Mouse (Mus musculus) cerebellum, adult 9-11 months (tissue): ENCODE results near the gene Npepl1.
A peak's percentile ranks its signal among the peaks of the same experiment; 100 is the strongest.

Experiments used
- DNase-seq: peaks from one replicate; pipeline ENCODE4 v3.0.0; 2022

Npepl1 gene

DNA sequence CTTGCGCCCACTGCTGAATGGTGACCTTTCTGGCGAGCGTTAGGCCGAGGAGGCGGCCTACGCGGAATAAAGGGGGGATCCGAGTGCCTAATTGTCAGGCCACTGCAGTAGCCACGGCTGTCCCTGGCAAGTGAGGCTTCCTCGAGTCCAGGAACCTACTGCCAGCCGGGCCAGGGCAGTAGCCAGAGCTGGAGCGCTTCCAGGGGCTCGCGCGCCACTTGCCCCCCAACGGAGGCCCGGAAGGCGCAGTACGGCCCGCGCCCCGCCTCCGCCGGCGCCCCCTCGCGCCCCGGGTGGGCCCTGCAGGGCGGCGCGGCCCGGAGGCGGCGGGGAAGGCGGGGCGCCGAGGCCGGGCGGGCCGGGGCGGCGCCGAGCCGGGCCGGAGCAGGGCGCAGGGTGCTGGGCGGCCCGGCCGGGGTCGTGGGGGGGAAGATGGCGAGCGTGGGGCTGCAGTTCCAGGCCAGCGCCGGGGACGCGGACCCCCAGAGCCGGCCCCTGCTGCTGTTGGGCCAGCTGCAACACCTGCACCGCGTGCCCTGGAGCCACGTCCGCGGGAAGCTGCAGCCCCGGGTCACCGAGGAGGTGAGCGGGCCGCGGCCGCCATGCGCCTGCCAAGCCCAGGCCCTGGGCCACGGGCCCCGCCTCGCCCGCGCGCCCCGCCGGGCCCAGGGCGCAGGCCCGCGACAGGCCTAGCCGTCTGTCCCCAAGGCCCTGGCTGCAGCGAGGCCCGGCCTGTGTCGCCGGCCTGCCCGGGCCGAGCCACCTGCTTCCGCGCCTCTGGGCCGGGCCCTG lies at the start of gene Npepl1:
Npepl1 (plus strand) TSS at position 359 of the 792 bp plus-strand sequence.
- peak; percentile 79 for DNase-seq

DNA sequence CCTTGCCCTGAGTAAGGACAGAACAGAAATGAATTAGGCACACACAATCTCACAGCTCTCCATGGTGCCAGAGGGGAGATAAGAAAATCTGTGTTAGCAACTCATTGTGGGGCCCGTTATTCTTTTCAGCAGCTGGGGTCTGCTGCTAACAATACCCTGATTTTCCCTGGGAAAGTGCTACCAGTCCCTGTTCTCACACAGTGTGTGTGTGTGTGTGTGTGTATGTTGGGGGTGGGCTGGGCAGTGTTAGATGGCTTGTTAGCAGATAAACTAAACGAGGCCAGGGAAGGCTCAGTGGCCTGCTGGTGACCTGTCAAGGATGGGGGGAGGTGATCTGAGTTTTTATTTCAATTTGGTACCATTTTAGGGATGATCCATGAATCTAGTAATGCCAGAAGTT lies 48.9 kb upstream of the Npepl1 start:
- DNase-seq = no peak

DNA sequence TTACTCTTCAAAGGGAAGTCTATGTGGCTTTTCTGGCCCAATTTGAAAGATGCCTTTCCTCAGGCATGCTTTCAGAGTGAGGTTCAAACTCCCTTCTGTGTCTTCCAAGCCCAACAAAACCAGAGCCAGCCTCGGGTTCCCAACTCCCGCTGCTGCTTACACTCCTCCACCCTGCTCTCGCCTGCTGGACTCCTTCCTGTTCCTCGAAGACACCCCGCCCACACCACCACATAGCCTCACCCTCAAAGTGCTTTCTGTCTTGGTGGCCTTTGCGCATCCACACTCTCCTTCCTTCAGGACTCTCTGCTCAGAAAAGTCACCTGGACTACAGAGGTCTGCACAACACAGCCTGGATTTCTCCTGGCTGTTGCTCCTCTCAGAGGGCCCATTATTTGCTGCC lies 47.1 kb upstream of the Npepl1 start:
- DNase-seq = no peak

DNA sequence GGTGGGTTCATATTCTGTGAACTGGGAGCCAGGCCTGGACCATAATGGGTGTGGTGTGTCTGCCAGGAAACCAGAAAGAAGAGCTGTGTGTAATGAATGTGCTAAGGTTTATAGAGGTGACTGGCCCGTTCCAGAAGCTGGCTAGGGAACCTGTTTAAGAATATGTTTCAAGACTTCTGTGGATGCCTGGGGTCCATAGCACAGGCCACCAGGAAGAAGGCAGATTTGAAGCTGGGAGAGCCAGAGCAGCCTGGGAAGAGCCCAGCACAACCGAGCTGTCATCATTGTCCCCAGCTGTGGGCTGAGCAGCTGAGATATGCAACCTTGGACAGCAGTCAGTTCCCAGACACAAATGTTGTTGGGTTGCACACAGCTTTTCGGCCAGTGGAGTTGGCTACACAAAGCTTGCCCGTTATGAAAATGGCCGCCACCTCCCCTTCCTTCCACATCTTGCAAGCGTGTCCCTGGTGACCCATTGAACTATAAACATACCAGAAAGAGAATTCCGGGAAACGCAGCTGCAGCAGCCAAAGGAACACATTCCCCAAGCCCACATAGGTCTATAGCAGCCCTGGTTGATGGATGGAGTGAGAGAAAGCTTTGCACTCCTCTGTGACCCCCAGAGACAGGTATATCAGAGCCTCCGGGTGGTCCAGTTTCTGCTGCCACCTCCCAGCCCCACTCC lies 46.5 kb upstream of the Npepl1 start:
- DNase-seq = no peak

DNA sequence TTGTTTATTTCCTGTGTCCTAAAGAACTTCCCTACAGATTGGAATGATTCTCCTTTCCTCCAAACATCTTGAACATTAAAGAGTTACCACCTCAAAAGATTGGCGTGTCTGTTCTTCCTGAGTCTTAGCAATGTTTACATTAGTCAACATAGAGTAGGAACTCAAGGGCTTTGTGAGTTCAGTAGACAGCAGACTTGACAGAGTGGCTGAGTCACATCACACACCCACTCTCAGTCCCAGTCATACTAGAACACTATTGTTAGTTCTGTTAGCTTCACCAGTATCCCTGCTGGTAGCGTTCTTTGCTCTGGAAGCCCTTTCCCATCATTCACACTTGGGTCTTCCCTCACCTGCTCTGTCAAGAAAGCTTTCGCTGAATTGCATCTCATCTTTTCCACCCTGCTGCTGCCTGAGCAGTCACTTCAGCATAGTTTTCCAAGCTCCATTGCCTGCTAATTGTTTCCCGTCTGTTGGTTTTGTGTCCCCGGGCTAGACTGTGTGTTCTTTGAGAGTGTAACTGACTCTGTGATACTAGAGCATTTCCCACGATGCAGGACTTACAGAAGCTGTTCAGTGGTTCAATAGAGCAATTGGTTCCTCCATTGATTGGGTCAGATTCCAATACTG lies 42.2 kb upstream of the Npepl1 start:
- no peak for DNase-seq

DNA sequence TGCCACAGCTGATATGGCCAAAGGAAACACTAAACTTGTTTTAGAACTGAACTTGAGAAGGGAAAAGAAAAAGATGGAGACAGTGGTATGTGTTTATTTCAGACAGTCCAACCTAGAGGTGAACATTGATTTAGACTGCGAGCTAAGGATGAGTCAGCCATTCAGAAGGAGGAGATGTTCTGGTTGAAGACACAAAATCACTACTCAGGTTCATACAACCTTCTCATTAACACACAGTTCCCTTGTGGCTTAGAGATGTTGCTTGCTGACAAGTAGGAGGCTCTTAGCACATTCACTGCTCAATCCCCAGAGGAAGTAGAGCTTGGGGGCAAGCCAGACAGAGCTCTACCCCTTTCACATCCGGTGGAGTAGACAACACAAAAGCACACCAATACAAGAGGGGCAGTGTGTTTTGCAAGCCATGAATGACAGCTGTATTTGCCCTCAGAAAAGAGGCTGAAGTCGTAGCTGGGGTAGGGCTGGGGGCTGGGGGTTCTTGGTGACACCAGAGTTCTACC lies 40.6 kb upstream of the Npepl1 start:
- DNase-seq = no peak

DNA sequence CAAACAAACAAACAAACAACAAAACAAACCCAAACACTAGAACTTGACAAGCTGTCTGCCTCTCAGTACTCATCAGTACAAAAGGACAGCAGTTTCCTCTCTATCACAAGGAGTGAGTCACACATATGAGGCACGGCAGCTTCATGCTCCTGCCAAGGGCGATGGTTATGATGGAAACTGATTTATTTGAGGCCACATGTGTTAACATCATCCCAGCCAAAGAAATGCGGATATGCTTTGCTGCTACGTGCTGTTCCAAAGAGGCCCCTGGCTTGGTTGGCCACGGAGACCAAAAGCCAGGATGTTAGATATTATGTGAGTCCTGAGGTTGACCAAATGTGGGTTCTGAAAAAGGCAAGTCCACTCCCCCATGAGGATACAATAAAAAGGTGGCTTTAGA lies 38.7 kb upstream of the Npepl1 start:
- no peak for DNase-seq

DNA sequence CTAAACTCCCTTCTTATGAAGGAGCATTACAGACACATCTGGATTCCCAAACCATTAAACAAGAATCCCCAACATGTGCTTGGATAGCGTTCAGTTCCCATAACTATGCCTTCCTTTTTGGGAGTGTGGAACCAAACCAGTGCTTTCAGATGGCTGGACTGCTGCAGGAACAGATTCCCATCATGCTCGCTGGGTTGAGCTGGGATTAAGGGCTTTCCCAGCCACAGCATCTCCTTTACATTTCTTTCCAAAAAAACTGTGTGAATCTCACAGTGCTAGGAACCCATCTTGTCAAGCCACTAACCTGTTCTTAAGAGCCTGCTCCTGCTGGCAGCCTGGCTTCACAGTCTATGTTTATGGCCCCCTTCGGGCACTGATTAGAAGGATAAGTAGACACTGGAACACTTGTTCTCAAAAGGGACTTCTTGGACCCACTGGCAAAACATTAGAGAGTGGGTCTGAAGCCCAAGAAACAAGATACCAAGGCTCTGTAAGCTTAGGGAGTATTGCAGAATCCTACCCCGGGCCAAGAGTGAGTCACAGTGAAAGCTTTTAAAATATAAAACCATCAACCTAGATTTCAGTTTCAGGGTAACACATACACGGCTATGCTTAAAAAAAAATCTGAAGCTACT lies 36.9 kb upstream of the Npepl1 start:
- no peak for DNase-seq

DNA sequence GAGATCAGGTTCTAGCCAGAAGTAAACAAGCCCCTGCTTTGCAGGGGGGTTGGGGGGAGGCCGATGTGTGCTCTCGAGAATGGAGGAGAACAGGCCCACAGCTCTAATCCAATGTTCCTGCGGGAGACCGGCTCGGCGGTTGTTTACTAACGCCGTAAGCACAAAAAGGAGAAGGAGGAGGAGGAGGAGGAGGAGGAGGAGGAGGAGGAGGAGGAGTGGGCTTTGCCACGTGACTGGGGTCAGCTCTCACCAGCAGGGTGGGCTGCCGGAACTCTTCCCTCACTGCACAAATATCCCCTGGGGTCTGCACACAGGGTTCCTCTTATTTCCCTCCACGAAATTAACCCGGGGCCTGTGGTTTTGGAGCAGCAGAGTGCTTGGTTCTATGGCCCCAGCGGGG lies 35.5 kb upstream of the Npepl1 start:
- DNase-seq = peak; percentile 38

DNA sequence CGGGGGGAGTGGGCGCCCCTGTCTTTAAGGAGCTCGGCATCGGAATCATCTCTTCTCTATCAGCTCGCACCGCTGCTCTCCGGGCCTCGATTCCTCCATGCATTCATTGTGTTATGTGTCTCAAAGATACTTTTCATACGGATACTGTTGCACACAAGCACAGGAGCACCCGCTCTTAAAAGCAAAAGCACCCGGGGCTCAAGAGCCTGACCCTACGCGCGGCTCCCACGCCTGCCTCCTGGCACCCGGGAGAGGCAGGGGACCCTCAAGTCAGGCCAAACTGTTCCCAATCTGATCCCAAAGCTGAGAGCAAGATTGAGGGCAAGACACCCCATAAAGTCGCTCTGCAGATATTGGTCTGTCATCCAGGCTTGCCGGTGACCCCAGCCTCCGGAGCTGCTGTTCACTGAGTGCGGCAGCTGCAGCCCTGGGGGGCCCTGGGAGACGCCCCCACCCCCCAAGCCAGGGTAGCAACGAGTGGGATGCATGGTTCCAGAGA lies 35.0 kb upstream of the Npepl1 start:
- peak; percentile 58 for DNase-seq

DNA sequence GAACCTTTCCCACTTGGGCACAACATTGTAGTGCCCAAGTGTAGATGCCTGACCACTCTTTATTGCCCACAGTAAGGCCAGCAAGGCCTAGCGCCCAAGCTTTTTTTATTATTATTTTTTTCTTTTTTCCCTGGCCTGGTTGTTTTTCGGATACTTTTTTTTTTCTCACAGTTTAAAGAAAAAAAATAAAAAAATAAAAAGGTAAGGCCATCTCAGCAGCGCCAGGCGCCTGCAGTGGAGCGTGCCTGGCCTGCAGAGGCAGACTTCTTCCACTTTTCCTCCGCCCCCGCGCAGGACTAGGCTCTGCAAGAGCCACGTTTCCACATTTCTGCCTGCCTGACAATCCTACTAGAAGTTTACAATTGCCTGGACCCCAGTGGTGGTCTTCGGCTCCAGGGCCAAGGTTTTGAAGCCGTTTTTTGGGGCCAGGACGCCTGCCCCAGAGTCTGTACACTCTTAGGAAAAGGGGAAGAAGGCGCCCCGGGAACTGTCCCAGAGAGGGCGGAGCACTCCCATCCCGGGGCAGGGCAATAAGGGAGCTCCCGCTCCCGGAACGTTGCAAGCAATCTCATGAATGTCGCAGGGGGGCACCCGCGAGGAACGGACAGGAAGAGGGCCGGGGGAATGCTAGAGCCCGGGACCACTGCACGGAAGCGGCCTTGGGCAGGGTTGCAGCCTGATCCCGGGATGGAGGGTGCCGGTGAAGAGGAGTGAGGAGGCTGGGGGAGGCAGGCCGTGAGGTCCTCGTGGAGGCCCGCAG lies 34.3 kb upstream of the Npepl1 start, which contains the start of gene Stx16:
Stx16 (plus strand) TSS at position 636 of the 760 bp plus-strand sequence.
- DNase-seq = peak; percentile 94

DNA sequence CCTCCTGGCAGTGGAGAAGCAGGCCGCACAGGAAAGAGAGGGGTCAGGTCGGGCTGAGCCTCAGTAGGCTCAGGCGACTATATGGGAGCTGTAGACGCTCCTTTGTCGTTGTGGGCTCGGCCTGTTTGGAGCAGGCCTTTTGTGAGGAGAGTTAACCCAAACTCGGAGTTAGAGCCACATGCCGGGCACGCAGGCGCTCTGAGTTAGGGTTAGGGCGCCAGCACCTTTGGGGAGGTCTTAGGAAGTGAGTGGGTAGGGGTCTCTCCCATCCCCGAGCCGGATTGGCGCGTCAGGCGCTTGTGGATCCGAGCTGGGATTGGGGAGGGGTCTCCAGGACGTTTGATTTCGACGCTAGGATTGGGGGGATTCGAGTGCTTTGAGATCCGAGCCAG lies 33.7 kb upstream of the Npepl1 start:
- DNase-seq = peak; percentile 68

DNA sequence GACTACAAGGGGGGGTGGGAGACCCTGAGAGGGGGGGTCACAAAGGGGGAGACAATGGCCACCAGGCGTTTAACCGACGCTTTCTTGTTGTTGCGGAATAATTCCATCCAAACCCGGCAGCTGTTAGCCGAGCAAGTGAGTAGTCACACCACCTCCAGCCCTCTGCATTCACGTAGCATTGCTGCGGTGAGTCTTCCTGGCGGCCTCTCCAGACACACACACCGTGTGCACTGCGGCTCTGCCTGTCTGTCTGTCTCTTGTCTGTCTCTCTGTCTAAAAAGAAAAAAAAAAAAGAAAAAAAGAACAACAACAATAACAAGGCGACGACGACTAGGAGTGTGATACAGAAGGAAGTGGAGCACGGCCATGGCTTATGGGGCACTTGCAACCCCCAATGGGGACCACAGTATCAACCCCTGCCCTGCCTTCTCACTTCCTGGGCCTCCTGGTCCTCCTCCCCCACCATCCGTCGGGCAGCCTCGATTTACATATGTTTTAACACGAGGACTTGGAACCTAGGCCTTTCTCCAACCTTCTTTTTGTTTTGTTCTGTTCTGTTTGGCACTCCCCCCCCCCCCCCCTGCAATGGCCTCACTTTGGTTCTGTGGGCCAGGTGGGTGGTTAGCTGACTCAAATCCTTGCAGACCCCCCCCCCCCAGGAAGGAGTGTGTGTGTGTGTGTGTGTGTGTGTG lies 33.0 kb upstream of the Npepl1 start:
- DNase-seq = peak; percentile 33

DNA sequence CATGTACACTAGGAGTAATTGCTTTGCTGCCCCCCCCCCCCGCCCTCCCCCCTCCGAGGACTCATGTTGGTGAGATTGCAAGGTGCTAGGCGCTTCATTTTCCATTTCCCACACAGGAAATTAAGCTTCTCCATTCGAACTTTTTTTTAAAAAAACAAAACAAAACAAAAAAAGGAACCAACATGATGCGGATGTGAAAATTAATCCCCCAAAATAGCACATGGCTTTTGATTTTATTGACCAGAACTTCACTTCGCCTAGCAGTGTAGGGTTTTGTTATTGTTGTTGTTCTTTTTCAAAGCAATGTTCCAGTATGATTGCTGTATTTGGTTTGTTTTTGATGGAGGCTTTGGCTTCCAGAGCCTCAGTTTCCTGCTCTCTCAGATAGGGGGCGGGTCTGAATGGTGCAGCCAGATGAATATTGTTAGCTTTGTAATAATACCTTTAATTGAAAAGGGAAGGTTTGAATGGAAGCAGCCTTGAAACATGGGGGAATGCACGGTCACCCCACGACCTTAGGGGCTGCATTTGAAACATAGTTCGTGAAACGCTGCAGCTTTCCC lies 32.3 kb upstream of the Npepl1 start:
- DNase-seq = no peak

DNA sequence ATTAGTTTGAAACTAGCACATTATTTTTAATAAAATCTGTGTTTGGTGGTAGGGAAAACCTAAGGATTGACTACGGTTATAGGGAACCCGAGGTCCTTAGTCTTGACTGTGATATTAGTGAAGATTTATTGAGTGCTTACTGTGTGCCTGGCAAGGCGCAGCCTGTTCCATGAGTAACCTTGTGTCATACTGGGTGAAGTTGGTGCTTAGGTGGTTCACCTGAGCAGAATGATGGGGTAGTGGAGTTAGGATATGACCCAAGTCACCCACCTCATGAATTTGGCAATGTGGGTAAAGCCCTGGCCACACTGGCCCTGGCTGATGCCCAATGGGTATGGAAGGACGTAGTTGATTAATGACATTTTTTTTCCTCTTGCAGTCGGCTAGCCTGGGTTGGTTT lies 28.3 kb upstream of the Npepl1 start:
- DNase-seq = no peak

DNA sequence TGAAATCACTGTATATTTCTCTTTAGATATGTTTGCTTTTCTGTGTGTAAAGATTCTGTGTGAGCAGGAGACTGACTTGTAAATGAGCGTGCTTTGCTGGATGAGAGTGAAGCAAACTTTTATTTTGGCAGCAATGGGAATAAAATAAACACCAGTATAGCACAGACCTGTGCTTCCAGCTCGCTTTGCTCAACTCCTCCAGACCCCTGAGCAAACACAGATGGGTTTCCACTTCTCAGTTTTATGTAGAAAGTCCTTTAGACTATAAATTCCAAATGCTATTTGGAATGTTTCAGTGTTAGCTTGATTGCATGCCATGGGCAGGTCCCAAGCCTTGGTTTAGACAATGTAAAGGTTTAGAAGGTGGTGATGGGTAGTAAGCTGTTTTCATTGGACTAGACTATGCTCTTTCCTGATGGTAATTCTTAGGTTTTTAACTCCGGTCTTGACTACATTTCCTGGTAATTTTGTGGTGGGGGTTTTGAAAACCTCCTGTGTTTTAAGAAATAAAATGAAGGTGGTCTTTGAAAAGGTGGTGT lies 27.7 kb upstream of the Npepl1 start:
- no peak for DNase-seq

DNA sequence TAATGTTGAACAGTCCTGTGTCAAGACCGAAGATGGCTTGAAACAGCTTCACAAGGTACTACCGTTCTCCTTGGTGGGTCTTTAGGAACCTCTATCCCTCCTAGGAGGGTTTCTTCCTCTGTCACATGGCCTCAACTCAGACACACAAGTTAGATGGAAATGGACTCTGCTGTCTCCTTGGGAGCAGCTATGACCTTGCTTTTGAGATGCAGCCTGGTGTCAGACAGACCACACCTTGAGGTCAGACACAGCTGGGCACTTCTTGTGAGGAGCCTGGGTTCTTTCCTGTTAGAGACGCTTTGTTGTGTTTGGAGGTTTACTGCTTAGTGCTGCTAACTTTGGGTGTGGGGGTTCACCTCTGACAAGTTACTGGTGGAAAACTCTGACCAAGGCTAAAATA lies 15.1 kb upstream of the Npepl1 start:
- DNase-seq = no peak

DNA sequence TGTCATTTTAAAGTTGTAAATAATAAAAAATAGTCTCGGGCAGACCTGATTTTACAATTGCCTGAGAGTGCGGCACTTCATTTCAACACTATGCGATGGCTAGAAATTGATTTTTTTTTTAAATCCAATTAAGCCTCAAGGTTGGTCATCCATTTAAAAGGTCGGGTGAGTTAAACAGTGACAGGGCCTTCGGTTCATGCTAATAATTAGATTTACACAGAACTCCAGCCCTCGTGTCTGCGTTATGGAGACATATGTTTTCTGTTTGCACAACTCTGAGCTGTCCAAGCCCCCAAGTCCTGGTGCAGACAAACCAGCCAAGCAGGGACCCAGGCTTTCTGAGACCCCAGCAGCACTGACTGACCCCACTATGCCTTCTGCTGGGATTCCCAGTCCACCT lies 7.8 kb upstream of the Npepl1 start:
- no peak for DNase-seq

DNA sequence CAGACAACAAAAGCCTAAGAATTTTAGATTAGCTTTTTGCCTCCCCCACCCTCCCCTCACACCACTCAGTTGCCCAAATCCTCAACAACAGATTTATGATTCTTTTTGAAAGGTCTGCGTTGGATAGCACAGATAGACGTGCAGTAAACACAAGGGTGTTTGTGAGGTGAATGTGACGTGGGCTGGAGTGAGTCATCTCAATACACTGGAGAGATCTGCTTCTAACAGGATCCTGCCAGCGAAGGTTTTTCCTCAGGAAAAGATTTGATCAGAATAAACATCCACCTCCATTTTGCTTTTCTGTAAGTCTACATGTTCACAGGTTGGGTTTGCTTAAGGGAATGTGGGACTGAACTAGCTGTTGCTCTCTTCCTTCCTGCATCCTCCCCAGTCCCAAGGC lies 6.6 kb upstream of the Npepl1 start:
- DNase-seq = no peak

DNA sequence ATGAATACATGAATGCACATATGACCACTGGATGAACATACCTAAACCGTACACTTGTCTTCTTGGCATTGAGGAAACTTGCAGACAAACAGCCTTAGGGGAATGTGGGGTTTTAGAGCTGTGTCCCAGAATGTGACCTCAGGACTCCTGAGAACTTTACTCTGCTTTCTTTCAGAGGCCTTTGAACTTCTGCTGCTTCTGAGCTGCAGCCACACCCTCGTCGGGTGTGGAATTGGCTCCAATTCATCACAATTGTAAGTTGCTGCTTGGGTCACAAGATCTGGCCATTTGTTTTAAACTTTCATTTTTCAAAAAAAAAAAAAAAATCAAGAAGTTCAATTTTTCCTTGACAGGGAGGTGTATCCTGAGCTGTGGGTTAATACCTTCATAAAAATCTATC lies 2.8 kb upstream of the Npepl1 start:
- DNase-seq = no peak
